Mouse (Mus musculus): ENCODE measurements around the gene Ntsr2. TPM values are rescaled to one million over a fixed set of nuclear protein-coding genes. Genes with fewer than 3 reads are reported as not detected.

Gene Ntsr2
- polyA plus RNA-seq, 1 experiment from 2014 or later, result not detected

DNA sequence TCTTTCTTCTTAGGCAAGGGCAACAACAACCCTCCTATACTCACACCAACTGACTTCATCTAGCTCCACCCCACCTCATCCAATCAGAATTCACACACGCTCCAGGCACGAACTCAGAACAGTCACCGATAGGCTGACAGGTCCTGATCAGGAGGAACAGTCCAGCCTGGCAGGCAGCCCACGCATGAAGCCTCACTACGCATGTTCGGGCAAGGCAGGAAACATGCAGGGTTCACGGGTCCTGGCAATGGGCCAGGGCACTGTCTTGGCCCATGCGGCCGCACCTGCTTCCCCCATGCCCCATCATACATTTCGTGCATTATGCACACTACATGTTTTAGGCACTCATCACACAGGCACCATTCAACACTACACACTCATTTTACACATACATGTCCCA is 8.3 kb downstream of the Ntsr2 start:
- ATAC-seq (no peak), DNase-seq (no peak)
- H3K9me3 ChIP-seq (ENCODE audit: low read length), result no peaks in the 10 kb centered on the region
- no peaks in the 10 kb centered on the region for H3K36me3 ChIP-seq (replicated peaks; ENCODE audit: insufficient read depth, low read length)
- no peaks in the 10 kb centered on the region for H3K27me3 ChIP-seq (ENCODE audit: insufficient read depth, low read length)
- H3K4me1 ChIP-seq (ENCODE audit: insufficient read depth), result no peaks in the 10 kb centered on the region
- H3K4me3 ChIP-seq (ENCODE audit: low read depth, low read length), result no peak overlapping the region
- WGBS (ENCODE audit: insufficient replicate concordance), result 74% methylated on average over 10 of the region's 10 CpGs
- H3K4me2 ChIP-seq (ENCODE audit: low read depth, low read length), result no peak overlapping the region
- TF ChIP-seq CTCF (IDR thresholded peaks at IDR 0.05; ENCODE audit: low read depth), result no peak
- TF ChIP-seq EP300 (IDR thresholded peaks at IDR 0.05; ENCODE audit: low read depth), result no peak
- H3K27ac ChIP-seq (ENCODE audit: low read depth), result no peak overlapping the region
- H3K9ac ChIP-seq (replicated peaks), result no peak overlapping the region

DNA sequence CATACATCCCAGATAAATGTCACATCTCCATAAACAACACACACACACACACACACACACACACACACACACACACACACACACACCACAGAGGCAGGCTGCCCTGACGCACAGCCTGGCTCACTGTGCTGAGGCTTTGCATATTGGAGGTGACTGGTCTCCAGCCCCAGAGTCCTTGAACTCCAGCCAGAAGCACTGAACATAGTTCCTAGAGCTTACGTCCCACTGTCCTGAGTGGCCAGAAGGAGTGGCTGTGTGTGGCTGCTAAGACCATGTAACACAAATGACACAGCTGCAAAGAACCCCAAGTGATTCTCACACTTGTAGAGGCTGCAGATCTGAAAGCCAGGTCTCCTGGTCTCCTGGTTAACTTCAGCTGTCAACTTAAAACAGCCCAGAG is 8.8 kb downstream of the Ntsr2 start:
- DNase-seq (no peak), ATAC-seq (no peak)
- no peak overlapping the region for H3K9ac ChIP-seq (replicated peaks)
- no peak overlapping the region for H3K4me2 ChIP-seq (ENCODE audit: low read depth, low read length)
- no peaks in the 10 kb centered on the region for H3K36me3 ChIP-seq (replicated peaks; ENCODE audit: insufficient read depth, low read length)
- no peaks in the 10 kb centered on the region for H3K9me3 ChIP-seq (ENCODE audit: low read length)
- no peak for TF ChIP-seq CTCF (IDR thresholded peaks at IDR 0.05; ENCODE audit: low read depth)
- no peak for TF ChIP-seq EP300 (IDR thresholded peaks at IDR 0.05; ENCODE audit: low read depth)
- H3K4me3 ChIP-seq (ENCODE audit: low read depth, low read length), result no peak overlapping the region
- WGBS (ENCODE audit: insufficient replicate concordance), result 71% methylated on average over 2 of the region's 2 CpGs
- no peak overlapping the region for H3K27ac ChIP-seq (ENCODE audit: low read depth)
- H3K4me1 ChIP-seq (ENCODE audit: insufficient read depth), result no peaks in the 10 kb centered on the region
- no peaks in the 10 kb centered on the region for H3K27me3 ChIP-seq (ENCODE audit: insufficient read depth, low read length)

DNA sequence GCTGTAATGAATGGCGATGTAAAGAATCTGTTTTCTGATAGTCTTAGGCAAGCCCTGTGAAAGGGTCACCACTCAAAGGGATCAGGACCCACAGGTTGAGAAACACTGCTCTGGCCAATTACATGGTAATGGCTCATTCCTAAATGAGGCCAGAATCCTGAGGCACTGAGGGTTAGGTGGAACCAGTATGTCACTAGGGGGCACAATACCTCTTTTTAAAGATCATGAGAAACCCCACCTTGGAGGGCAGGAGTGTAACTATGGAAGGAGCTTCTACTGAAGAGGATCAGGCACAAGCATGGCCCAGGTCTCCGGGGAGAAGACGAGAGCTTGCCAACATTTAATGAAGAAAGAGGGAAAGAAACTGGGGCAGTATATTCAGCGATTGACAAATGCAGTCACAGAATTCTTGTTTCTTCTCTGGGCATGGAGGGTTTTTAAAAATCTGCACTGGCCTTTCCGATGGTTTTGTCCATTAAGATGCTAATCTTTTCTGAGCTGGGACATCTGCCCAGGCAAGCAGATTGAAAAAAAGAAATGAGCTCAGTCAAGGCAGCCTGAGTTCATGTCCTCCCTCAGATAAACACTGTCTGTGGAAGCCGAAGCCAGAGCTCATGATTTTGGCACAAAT is 9.9 kb downstream of the Ntsr2 start:
- 66% methylated on average over 6 of the region's 6 CpGs for WGBS (ENCODE audit: insufficient replicate concordance)
- Histone ChIP-seq H3K4me1 (ENCODE audit: insufficient read depth) (no peaks in the 10 kb centered on the region), H3K36me3 (replicated peaks; ENCODE audit: insufficient read depth, low read length) (no peaks in the 10 kb centered on the region), H3K27ac (ENCODE audit: low read depth) (no peak overlapping the region), H3K4me3 (ENCODE audit: low read depth, low read length) (no peak overlapping the region), H3K4me2 (ENCODE audit: low read depth, low read length) (no peak overlapping the region), H3K27me3 (ENCODE audit: insufficient read depth, low read length) (no peaks in the 10 kb centered on the region), H3K9ac (replicated peaks) (no peak overlapping the region), H3K9me3 (ENCODE audit: low read length) (no peaks in the 10 kb centered on the region)
- no peak for ATAC-seq
- DNase-seq, result no peak
- TF ChIP-seq CTCF (IDR thresholded peaks at IDR 0.05; ENCODE audit: low read depth) (no peak), EP300 (IDR thresholded peaks at IDR 0.05; ENCODE audit: low read depth) (no peak)

DNA sequence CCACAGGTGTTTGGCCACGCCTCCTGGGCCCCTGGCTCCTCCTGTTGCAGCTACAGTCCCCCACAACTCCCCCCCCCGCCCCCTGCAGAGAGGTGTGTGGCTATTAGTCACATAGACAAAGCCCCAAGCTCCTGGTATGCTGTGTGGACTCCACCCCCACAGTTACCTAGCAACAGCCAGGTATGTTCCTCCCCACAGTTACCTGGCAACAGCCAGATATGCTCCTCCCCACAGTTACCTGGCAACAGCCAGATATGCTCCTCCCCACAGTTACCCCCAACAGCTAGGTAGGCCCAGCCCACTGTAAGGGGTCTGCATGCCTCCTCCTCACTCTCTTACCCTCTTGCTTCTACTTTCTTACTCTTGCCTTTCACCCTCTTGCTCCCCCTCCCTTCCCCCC is 11.8 kb downstream of the Ntsr2 start:
- 10% methylated on average over 2 of the region's 2 CpGs for WGBS (ENCODE audit: insufficient replicate concordance)
- ATAC-seq, result no peak
- TF ChIP-seq CTCF (IDR thresholded peaks at IDR 0.05; ENCODE audit: low read depth), result no peak
- no peak for TF ChIP-seq EP300 (IDR thresholded peaks at IDR 0.05; ENCODE audit: low read depth)

DNA sequence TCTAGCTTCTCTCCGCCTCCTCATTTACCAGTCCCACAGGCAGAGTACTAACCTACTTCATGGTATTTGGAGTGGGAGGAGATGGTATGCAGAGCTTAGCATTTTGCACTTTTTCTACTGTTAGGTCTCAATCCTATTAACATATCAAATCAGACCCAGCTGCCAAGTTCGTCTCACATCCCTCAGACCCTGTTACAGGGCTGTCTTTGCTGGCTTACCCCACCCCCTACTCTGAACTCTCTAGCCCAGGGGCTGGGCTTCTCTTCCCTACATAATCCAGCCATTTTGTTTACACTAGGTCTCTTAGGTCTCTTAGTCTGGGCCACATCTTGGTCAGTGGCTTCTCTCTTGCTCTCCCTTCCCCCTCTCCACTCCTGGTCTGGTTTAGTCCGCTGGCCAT is 16.0 kb downstream of the Ntsr2 start:
- H3K9ac ChIP-seq (replicated peaks), result no peak overlapping the region
- no peak overlapping the region for H3K4me2 ChIP-seq (ENCODE audit: low read depth, low read length)
- WGBS (ENCODE audit: insufficient replicate concordance), result 68% methylated on average over 3 of the region's 3 CpGs
- no peak for ATAC-seq
- H3K36me3 ChIP-seq (replicated peaks; ENCODE audit: insufficient read depth, low read length), result no peaks in the 10 kb centered on the region
- no peaks in the 10 kb centered on the region for H3K9me3 ChIP-seq (ENCODE audit: low read length)
- no peaks in the 10 kb centered on the region for H3K27me3 ChIP-seq (ENCODE audit: insufficient read depth, low read length)
- no peak for TF ChIP-seq CTCF (IDR thresholded peaks at IDR 0.05; ENCODE audit: low read depth)
- TF ChIP-seq EP300 (IDR thresholded peaks at IDR 0.05; ENCODE audit: low read depth), result no peak
- no peaks in the 10 kb centered on the region for H3K4me1 ChIP-seq (ENCODE audit: insufficient read depth)
- DNase-seq, result no peak
- no peak overlapping the region for H3K27ac ChIP-seq (ENCODE audit: low read depth)
- no peak overlapping the region for H3K4me3 ChIP-seq (ENCODE audit: low read depth, low read length)

More for the DNA sequence above, 11.8 kb downstream of the Ntsr2 start:
- Histone ChIP-seq H3K9me3 (ENCODE audit: low read length) (no peaks in the 10 kb centered on the region), H3K27ac (ENCODE audit: low read depth) (no peak overlapping the region), H3K4me1 (ENCODE audit: insufficient read depth) (no peaks in the 10 kb centered on the region), H3K9ac (replicated peaks) (no peak overlapping the region), H3K27me3 (ENCODE audit: insufficient read depth, low read length) (no peaks in the 10 kb centered on the region), H3K4me2 (ENCODE audit: low read depth, low read length) (no peak overlapping the region), H3K36me3 (replicated peaks; ENCODE audit: insufficient read depth, low read length) (no peaks in the 10 kb centered on the region), H3K4me3 (ENCODE audit: low read depth, low read length) (no peak overlapping the region)
- no peak for DNase-seq

DNA sequence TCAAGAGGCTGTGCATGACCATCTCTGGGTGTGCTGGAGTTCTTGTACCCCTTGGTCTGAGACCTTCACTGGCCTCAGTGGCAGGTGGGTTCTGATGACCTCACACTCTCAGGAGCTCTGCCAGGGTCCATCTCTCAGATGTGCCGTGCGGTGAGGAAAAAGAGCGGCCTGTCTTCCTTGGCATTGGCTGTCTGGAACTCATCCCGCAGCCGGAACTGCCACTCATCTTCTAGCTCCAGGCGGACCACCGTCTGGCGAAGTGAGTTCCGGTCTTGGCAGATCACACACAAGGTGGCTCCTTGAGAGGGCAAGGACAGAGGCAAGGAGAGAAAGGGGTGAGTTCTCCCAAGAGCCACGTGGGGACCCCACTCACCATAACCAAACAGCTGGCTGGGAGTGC is 19.1 kb downstream of the Ntsr2 start:
- no peak for DNase-seq

More for the DNA sequence above, 19.1 kb downstream of the Ntsr2 start:
- Histone ChIP-seq H3K4me3 (ENCODE audit: low read depth, low read length) (no peak overlapping the region), H3K4me1 (ENCODE audit: insufficient read depth) (no peaks in the 10 kb centered on the region), H3K27me3 (ENCODE audit: insufficient read depth, low read length) (no peaks in the 10 kb centered on the region), H3K36me3 (replicated peaks; ENCODE audit: insufficient read depth, low read length) (no peaks in the 10 kb centered on the region), H3K27ac (ENCODE audit: low read depth) (no peak overlapping the region), H3K9me3 (ENCODE audit: low read length) (no peaks in the 10 kb centered on the region), H3K9ac (replicated peaks) (no peak overlapping the region), H3K4me2 (ENCODE audit: low read depth, low read length) (no peak overlapping the region)
- ATAC-seq, result no peak
- WGBS (ENCODE audit: insufficient replicate concordance), result 89% methylated on average over 10 of the region's 10 CpGs
- TF ChIP-seq CTCF (IDR thresholded peaks at IDR 0.05; ENCODE audit: low read depth) (no peak), EP300 (IDR thresholded peaks at IDR 0.05; ENCODE audit: low read depth) (no peak)
